Mouse (Mus musculus) intestine, embryonic 16.5 days (tissue): ENCODE results near the gene Gm572. TPM values are rescaled to one million over a fixed set of nuclear protein-coding genes. Genes with fewer than 3 reads are reported as not detected.

Experiments
- ATAC-seq: fragments of 200-750 bp; cut with Nextera tagmentation; 2 replicates; pipeline ENCODE4 v1.8.0; 2017; ENCODE audit warnings: moderate TSS enrichment, moderate library complexity
- H3K27ac ChIP-seq: fragments of 300-500 bp; sonication (generic); 2 replicates; pipeline ENCODE4 v1.5.1; 2014; ENCODE audit warnings: mild to moderate bottlenecking, low read length
- H3K27me3 ChIP-seq: fragments of 300-500 bp; sonication (generic); replicated peaks from 2 replicates; pipeline ENCODE4 v1.6.1; 2014; ENCODE audit warnings: low read length, control low read depth, mixed read lengths; ENCODE audit not compliant: control insufficient read depth, insufficient read depth
- H3K36me3 ChIP-seq: fragments of 300-500 bp; sonication (generic); 2 replicates; pipeline ENCODE4 v1.6.1; 2014; ENCODE audit warnings: low read length, control low read depth; ENCODE audit not compliant: control insufficient read depth, insufficient read depth
- H3K4me1 ChIP-seq: fragments of 300-500 bp; sonication (generic); 2 replicates; pipeline ENCODE4 v1.6.1; 2014; ENCODE audit warnings: low read length, control low read depth, mixed read lengths; ENCODE audit not compliant: control insufficient read depth, insufficient read depth
- H3K4me2 ChIP-seq: fragments of 300-500 bp; sonication (generic); 2 replicates; pipeline ENCODE4 v1.6.1; 2014; ENCODE audit warnings: low read depth, low read length, control low read depth
- H3K4me3 ChIP-seq: fragments of 300-500 bp; sonication (generic); 2 replicates; pipeline ENCODE4 v1.5.1; 2014; ENCODE audit warnings: mild to moderate bottlenecking, low read length
- H3K9ac ChIP-seq: fragments of 300-500 bp; sonication (generic); 2 replicates; pipeline ENCODE4 v1.6.1; 2014; ENCODE audit warnings: low read depth, low read length
- H3K9me3 ChIP-seq: fragments of 300-500 bp; sonication (generic); 2 replicates; pipeline ENCODE4 v1.6.1; 2016; ENCODE audit warnings: low read length, control low read depth; ENCODE audit not compliant: control insufficient read depth
- WGBS: fragments of 180-500 bp; shearing (Covaris S2); extraction: QIAGEN DNeasy Blood & Tissue Kit; methylation state at CpG from one replicate; pipeline ENCODE4 v1.1.7; 2014; 5-methylcytosine and 5-hydroxymethylcytosine counted together
- polyA plus RNA-seq: library from polyadenylated mRNA; unstranded; fragments of >200 nt; fragmentation: Nextera tagmentation; extraction: Ambion mirVana; gene quantifications from 2 replicates; pipeline ENCODE4 v1.2.1, GENCODE M21; 2015

The Gm572 gene
- polyA plus RNA-seq, 1 experiment from 2014 or later, result not detected

GRCm38 (mm10) chr4:148651045-148651444 lies 7.9 kb downstream of the Gm572 start:
- no peaks in the 10 kb centered on the region for H3K36me3 ChIP-seq
- no peak overlapping the region for H3K9ac ChIP-seq
- no peak overlapping the region for H3K27ac ChIP-seq
- H3K4me1 ChIP-seq, result no peaks in the 10 kb centered on the region
- H3K27me3 ChIP-seq, result no peaks in the 10 kb centered on the region
- no peaks in the 10 kb centered on the region for H3K9me3 ChIP-seq
- no peak overlapping the region for H3K4me3 ChIP-seq
- 47% methylated on average over 9 of the region's 9 CpGs for WGBS
- peak; percentile 66 for ATAC-seq
- no peak overlapping the region for H3K4me2 ChIP-seq

GRCm38 (mm10) chr4:148654701-148655398 lies 11.7 kb downstream of the Gm572 start:
- H3K9me3 ChIP-seq, result no peaks in the 10 kb centered on the region
- H3K9ac ChIP-seq, result no peak overlapping the region
- 85% methylated on average over 18 of the region's 18 CpGs for WGBS
- H3K4me2 ChIP-seq, result no peak overlapping the region
- no peak overlapping the region for H3K4me3 ChIP-seq
- 0 out of 2 replicates have a peak, but pooled peaks have one; percentile 14 for ATAC-seq
- no peaks in the 10 kb centered on the region for H3K36me3 ChIP-seq
- H3K27me3 ChIP-seq, result no peaks in the 10 kb centered on the region
- no peak overlapping the region for H3K27ac ChIP-seq
- no peaks in the 10 kb centered on the region for H3K4me1 ChIP-seq

GRCm38 (mm10) chr4:148656691-148657258 lies 13.7 kb downstream of the Gm572 start:
- no peak overlapping the region for H3K27ac ChIP-seq
- no peak overlapping the region for H3K9ac ChIP-seq
- 20% methylated on average over 15 of the region's 15 CpGs for WGBS
- H3K4me1 ChIP-seq, result no peaks in the 10 kb centered on the region
- H3K36me3 ChIP-seq, result no peaks in the 10 kb centered on the region
- H3K27me3 ChIP-seq, result no peaks in the 10 kb centered on the region
- H3K4me2 ChIP-seq, result no peak overlapping the region
- no peak for ATAC-seq
- no peaks in the 10 kb centered on the region for H3K9me3 ChIP-seq
- H3K4me3 ChIP-seq, result no peak overlapping the region

GRCm38 (mm10) chr4:148657776-148658175 lies 14.7 kb downstream of the Gm572 start:
- 83% methylated on average over 13 of the region's 13 CpGs for WGBS
- no peak overlapping the region for H3K4me3 ChIP-seq
- H3K4me1 ChIP-seq, result no peaks in the 10 kb centered on the region
- H3K9me3 ChIP-seq, result no peaks in the 10 kb centered on the region
- no peaks in the 10 kb centered on the region for H3K36me3 ChIP-seq
- H3K9ac ChIP-seq, result no peak overlapping the region
- no peaks in the 10 kb centered on the region for H3K27me3 ChIP-seq
- no peak overlapping the region for H3K27ac ChIP-seq
- no peak for ATAC-seq
- H3K4me2 ChIP-seq, result no peak overlapping the region

GRCm38 (mm10) chr4:148660174-148660573 lies 17.1 kb downstream of the Gm572 start:
- Histone ChIP-seq H3K4me3 (no peak overlapping the region), H3K9me3 (no peaks in the 10 kb centered on the region), H3K27ac (no peak overlapping the region), H3K4me2 (no peak overlapping the region), H3K4me1 (0 out of 2 replicates have a peak, but pooled peaks cover 4% of the 10 kb centered on the region), H3K27me3 (no peaks in the 10 kb centered on the region), H3K36me3 (no peaks in the 10 kb centered on the region), H3K9ac (no peak overlapping the region)
- 29% methylated on average over 3 of the region's 3 CpGs for WGBS
- ATAC-seq, result no peak

DNA sequence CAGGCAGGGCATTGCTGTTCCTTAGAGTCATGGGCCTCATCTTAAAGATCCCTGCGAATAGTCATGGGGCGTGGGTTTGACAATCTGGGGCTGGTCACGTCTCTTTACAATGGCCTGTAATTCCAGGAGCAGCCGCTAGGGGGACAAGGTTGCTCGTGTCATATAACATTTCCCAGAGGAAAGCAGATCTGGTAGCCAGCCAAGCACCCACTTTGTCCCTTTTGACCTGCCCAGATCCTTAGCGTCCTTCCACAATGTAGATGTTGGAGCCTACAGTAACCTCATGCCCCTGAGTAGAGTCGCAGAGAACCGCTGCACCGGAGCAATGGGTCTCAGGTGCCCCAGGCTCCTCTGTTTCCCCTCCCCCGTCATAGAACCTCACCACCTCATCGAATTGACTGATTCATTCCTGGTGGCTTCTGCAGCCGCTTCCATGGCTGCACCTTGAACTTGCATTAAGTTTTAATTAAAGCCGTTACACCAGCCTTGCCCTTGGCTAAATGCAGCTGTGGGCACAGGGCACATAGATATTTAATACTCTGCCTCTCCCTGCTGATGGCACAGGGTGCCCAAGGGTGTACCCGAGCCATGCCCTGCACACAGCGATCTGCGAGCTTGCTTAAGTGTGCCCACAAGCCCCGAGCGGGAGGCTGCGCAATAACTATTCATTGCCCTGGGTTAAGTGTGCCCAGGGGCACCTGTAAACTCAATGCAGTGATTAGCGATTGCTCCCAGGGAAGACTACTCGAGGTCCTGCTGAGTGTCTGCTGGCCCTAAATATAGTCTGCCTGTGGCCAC lies 19.2 kb downstream of the Gm572 start:
- Histone ChIP-seq H3K9ac (no peak overlapping the region), H3K36me3 (no peaks in the 10 kb centered on the region), H3K4me1 (0 out of 2 replicates have a peak, but pooled peaks cover 4% of the 10 kb centered on the region), H3K4me3 (no peak overlapping the region), H3K9me3 (no peaks in the 10 kb centered on the region), H3K27ac (no peak overlapping the region), H3K27me3 (no peaks in the 10 kb centered on the region), H3K4me2 (no peak overlapping the region)
- peak; percentile 43 for ATAC-seq
- WGBS, result 37% methylated on average over 21 of the region's 21 CpGs

GRCm38 (mm10) chr4:148663326-148663725 lies 20.2 kb downstream of the Gm572 start:
- Histone ChIP-seq H3K36me3 (no peaks in the 10 kb centered on the region), H3K4me3 (no peak overlapping the region), H3K27ac (no peak overlapping the region), H3K4me2 (no peak overlapping the region), H3K9me3 (no peaks in the 10 kb centered on the region), H3K27me3 (no peaks in the 10 kb centered on the region), H3K9ac (no peak overlapping the region), H3K4me1 (0 out of 2 replicates have a peak, but pooled peaks cover 4% of the 10 kb centered on the region)
- WGBS, result 69% methylated on average over 7 of the region's 7 CpGs
- ATAC-seq, result no peak

- Histone ChIP-seq H3K4me3 (no peak overlapping the region), H3K9ac (no peak overlapping the region), H3K4me1 (0 out of 2 replicates have a peak, but pooled peaks cover 4% of the 10 kb centered on the region), H3K9me3 (no peaks in the 10 kb centered on the region), H3K27me3 (no peaks in the 10 kb centered on the region), H3K36me3 (no peaks in the 10 kb centered on the region), H3K27ac (no peak overlapping the region), H3K4me2 (no peak overlapping the region)
- ATAC-seq, result peak; percentile 34; the same call in 1 of the 2 replicates
- 41% methylated on average over 6 of the region's 6 CpGs for whole genome bisulfite sequencing
Measured at GRCm38 (mm10) chr4:148664021-148664420, 20.9 kb downstream of the Gm572 start.

- no peak for ATAC-seq
Measured at GRCm38 (mm10) chr4:148667006-148667755, 24.1 kb downstream of the Gm572 start.

More at GRCm38 (mm10) chr4:148667006-148667755, 24.1 kb downstream of the Gm572 start:
- Histone ChIP-seq H3K9me3 (no peaks in the 10 kb centered on the region), H3K4me1 (0 out of 2 replicates have a peak, but pooled peaks cover 4% of the 10 kb centered on the region), H3K27me3 (no peaks in the 10 kb centered on the region), H3K4me2 (no peak overlapping the region), H3K4me3 (no peak overlapping the region), H3K36me3 (no peaks in the 10 kb centered on the region), H3K9ac (no peak overlapping the region), H3K27ac (no peak overlapping the region)
- WGBS, result 82% methylated on average over 15 of the region's 15 CpGs
